Mouse (Mus musculus) intestine, embryonic 16.5 days (tissue): Measurements from ENCODE around the gene Plpp2. TPM values are rescaled to one million over a fixed set of nuclear protein-coding genes. Genes with fewer than 3 reads are reported as not detected.
A peak's percentile ranks its signal among the peaks of the same experiment; 100 is the strongest.

Source experiments
- ATAC-seq: fragments of 200-750 bp; cut with Nextera tagmentation; 2 replicates; pipeline ENCODE4 v1.8.0; 2017; ENCODE audit warnings: moderate TSS enrichment, moderate library complexity
- H3K27ac ChIP-seq: fragments of 300-500 bp; sonication (generic); 2 replicates; pipeline ENCODE4 v1.5.1; 2014; ENCODE audit warnings: mild to moderate bottlenecking, low read length
- H3K27me3 ChIP-seq: fragments of 300-500 bp; sonication (generic); replicated peaks from 2 replicates; pipeline ENCODE4 v1.6.1; 2014; ENCODE audit warnings: low read length, control low read depth, mixed read lengths; ENCODE audit not compliant: control insufficient read depth, insufficient read depth
- H3K36me3 ChIP-seq: fragments of 300-500 bp; sonication (generic); 2 replicates; pipeline ENCODE4 v1.6.1; 2014; ENCODE audit warnings: low read length, control low read depth; ENCODE audit not compliant: control insufficient read depth, insufficient read depth
- H3K4me1 ChIP-seq: fragments of 300-500 bp; sonication (generic); 2 replicates; pipeline ENCODE4 v1.6.1; 2014; ENCODE audit warnings: low read length, control low read depth, mixed read lengths; ENCODE audit not compliant: control insufficient read depth, insufficient read depth
- H3K4me2 ChIP-seq: fragments of 300-500 bp; sonication (generic); 2 replicates; pipeline ENCODE4 v1.6.1; 2014; ENCODE audit warnings: low read depth, low read length, control low read depth
- H3K4me3 ChIP-seq: fragments of 300-500 bp; sonication (generic); 2 replicates; pipeline ENCODE4 v1.5.1; 2014; ENCODE audit warnings: mild to moderate bottlenecking, low read length
- H3K9ac ChIP-seq: fragments of 300-500 bp; sonication (generic); 2 replicates; pipeline ENCODE4 v1.6.1; 2014; ENCODE audit warnings: low read depth, low read length
- H3K9me3 ChIP-seq: fragments of 300-500 bp; sonication (generic); 2 replicates; pipeline ENCODE4 v1.6.1; 2016; ENCODE audit warnings: low read length, control low read depth; ENCODE audit not compliant: control insufficient read depth
- WGBS: fragments of 180-500 bp; shearing (Covaris S2); extraction: QIAGEN DNeasy Blood & Tissue Kit; methylation state at CpG from one replicate; pipeline ENCODE4 v1.1.7; 2014; 5-methylcytosine and 5-hydroxymethylcytosine counted together
- polyA plus RNA-seq: library from polyadenylated mRNA; unstranded; fragments of >200 nt; fragmentation: Nextera tagmentation; extraction: Ambion mirVana; gene quantifications from 2 replicates; pipeline ENCODE4 v1.2.1, GENCODE M21; 2015

The Plpp2 gene
- polyA plus RNA-seq: 140 and 145 TPM in 2 replicates

DNA sequence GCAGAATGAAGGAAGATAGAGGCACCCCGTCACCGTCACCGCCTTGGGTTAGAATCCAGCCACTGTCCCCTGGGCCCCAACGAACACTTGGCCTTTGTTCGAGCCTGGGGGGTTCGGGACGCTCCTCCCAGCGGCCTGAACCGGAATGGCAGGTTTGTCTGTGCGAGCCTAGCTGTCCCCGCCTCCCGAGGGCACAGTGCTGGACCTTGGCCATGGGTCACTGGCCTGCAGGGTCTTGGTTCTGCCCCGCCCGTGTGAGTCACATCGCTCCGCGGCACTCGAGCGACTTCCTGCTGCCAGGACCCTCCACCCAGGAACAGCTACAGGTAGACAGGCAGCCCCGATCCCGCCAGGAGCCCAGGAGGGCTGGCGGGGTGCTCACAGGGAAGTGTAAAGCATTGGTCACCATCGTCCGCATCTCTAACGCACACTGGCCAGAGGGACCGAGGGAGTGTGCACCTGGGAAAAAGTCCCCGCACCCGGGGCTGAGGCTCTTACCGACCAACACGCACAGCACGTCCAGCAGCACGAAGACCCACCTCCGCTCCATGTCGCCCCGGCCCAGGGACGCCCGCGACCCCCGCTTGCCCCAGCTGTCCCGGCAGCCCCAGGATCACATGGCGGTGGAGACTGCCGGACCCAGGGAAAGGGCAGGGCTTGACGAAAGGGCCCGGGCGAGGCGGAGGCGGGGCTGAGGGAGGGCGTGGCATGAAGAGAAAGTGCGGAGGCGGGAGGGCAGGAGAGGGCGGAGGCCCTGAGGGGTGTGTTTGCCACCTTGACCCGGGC is at the start of gene Plpp2:
Plpp2 (minus strand) TSS at position 671 of the 786 bp plus-strand sequence.
- Histone ChIP-seq H3K27ac (peak within 1 kb of the TSS; percentile 90), H3K4me1 (peaks cover 22% of the 10 kb centered on the region), H3K9ac (peak within 1 kb of the TSS; percentile 86), H3K27me3 (no peaks in the 10 kb centered on the region), H3K4me2 (peak within 1 kb of the TSS; percentile 91), H3K36me3 (peaks cover 7% of the 10 kb centered on the region), H3K9me3 (no peaks in the 10 kb centered on the region), H3K4me3 (peak within 1 kb of the TSS; percentile 74)
- WGBS: under 1% methylated on average over 52 of the region's 52 CpGs
- peak; percentile 90 for ATAC-seq

DNA sequence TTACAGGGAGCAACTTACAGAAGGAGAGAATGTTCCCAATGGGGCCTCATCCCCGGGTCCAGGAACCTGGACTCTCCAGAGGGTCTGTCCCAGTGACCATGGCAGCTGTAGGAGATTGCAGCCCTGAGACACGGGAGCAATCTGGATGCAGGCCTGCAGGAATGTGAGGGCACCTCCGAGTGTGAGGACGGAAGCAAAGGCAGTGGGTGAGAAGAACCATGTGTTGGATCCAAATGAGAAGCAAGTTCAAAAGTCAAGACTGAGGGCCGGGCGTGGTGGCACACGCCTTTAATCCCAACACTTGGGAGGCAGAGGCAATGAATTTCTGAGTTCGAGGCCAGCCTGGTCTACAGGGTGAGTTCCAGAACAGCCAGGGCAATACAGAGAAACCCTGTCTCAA is 47.9 kb upstream of the Plpp2 start:
- Histone ChIP-seq H3K4me1 (no peaks in the 10 kb centered on the region), H3K9me3 (no peaks in the 10 kb centered on the region)

DNA sequence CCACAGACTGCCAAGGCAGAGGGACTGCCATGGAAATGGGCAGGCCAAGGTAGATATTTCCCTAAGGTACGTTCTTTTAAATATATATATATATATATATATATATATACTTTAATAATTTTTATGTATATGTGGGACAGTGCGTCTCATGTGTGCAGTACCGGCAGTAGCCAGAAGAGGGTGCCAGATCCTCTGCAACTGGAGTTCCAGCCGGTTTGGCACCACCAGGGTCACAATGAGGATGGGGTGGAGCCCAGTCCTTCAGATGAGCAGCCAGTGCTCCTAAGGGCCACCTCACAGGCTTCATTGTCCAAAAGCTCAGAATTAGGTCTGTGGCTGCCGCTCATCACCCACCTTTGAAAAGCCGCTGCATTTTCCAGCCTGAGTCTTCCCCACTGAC is 47.2 kb upstream of the Plpp2 start:
- Histone ChIP-seq H3K4me2 (no peak overlapping the region), H3K9ac (no peak overlapping the region), H3K4me3 (no peak overlapping the region), H3K27ac (no peak overlapping the region), H3K9me3 (no peaks in the 10 kb centered on the region), H3K36me3 (no peaks in the 10 kb centered on the region), H3K27me3 (no peaks in the 10 kb centered on the region), H3K4me1 (no peaks in the 10 kb centered on the region)
- 45% methylated on average over 6 of the region's 6 CpGs for WGBS
- ATAC-seq: no peak

More for the DNA sequence above, 47.9 kb upstream of the Plpp2 start:
- ATAC-seq: no peak
- Histone ChIP-seq H3K9ac (no peak overlapping the region), H3K27me3 (no peaks in the 10 kb centered on the region), H3K36me3 (no peaks in the 10 kb centered on the region), H3K4me2 (no peak overlapping the region), H3K4me3 (no peak overlapping the region), H3K27ac (no peak overlapping the region)
- 85% methylated on average over 8 of the region's 8 CpGs for WGBS

DNA sequence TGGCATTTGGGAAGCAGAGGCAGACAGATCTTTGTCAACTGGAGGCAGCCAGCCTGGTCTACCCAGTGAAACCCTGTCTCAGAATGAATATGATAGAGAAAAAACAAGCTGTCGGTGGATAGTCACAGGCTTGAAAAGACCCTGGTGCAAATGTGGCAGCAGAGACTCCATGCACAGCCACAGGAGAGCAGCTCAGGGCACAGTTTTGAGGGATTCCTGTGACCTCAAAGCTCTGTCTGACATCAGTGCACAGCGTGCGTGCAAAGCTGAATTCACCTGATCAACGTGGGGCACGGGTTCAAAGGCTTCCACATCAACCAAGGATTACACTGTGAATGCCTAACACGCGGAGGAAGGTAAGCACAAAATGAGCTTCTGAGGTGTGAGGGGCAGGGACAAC is 46.8 kb upstream of the Plpp2 start:
- Histone ChIP-seq H3K4me3 (no peak overlapping the region), H3K4me1 (no peaks in the 10 kb centered on the region), H3K4me2 (no peak overlapping the region), H3K9ac (no peak overlapping the region), H3K36me3 (no peaks in the 10 kb centered on the region), H3K27me3 (no peaks in the 10 kb centered on the region), H3K27ac (no peak overlapping the region), H3K9me3 (no peaks in the 10 kb centered on the region)
- no peak for ATAC-seq
- 63% methylated on average over 7 of the region's 7 CpGs for WGBS

DNA sequence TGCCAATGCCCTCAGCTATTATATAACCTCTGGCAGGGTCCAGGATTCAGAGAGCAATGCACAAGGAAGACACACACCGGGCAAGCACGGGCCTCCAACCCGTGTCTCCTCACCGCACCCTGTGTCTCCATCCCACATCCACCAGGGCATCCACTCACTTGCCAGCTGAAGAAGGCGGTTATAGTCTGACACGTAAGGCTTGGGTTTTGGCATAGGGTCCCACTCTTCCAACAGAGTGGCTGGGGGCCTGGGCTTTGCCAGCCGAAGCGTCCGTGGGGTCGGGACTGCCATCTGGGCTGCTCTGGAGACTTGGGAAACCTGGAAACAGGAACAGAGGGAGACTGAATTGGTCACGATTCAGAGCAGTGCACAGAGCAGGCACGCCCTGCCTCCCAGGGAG is 46.2 kb upstream of the Plpp2 start:
- H3K4me1 ChIP-seq: no peaks in the 10 kb centered on the region
- no peaks in the 10 kb centered on the region for H3K27me3 ChIP-seq
- 79% methylated on average over 12 of the region's 12 CpGs for WGBS
- H3K9me3 ChIP-seq: no peaks in the 10 kb centered on the region
- no peak overlapping the region for H3K9ac ChIP-seq
- no peak overlapping the region for H3K4me2 ChIP-seq
- no peaks in the 10 kb centered on the region for H3K36me3 ChIP-seq
- no peak overlapping the region for H3K4me3 ChIP-seq
- no peak overlapping the region for H3K27ac ChIP-seq
- ATAC-seq: no peak

DNA sequence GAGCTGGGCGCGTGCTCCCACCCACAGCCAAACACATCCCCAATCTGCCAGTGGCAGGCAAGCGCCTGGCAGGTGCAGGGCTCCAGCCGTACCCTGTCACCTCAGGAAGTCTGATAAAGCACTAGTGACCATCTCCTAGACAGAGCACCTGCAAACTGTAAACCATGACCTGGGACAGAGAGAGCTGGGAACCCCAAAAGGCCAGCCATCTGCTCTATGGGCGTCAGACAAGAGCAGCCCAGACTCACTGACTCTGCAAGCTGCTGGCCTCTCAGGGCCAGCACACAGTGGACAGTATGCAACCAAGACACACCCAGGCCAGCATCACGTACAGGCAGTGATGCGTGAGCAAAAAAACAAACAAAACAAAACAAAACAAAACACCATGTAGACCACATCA is 45.3 kb upstream of the Plpp2 start:
- Histone ChIP-seq H3K4me1 (no peaks in the 10 kb centered on the region), H3K4me2 (no peak overlapping the region), H3K27ac (no peak overlapping the region), H3K36me3 (no peaks in the 10 kb centered on the region), H3K4me3 (no peak overlapping the region), H3K9me3 (no peaks in the 10 kb centered on the region), H3K27me3 (no peaks in the 10 kb centered on the region), H3K9ac (no peak overlapping the region)
- 78% methylated on average over 7 of the region's 7 CpGs for WGBS
- ATAC-seq: no peak

DNA sequence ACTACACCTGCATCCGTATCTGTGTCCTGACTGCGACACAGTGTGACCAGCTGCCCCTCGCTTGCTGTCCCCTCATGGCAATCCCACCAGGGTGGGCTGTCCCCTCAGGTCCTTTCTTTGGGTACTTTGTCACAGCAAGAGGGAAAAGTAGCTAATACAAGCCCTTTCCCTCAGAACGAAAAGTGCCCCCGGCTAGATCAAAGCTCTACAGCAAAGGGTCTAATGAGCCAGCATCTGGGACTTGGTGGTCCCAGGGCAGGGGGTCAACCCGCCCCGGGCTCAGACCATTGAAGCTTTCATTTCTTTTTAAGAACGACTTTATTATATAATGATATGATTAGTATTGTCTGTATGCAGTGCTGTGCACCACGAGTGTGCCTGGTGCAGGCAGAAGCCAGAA is 44.7 kb upstream of the Plpp2 start:
- WGBS: 70% methylated on average over 9 of the region's 9 CpGs
- H3K4me2 ChIP-seq: no peak overlapping the region
- no peak for ATAC-seq
- no peaks in the 10 kb centered on the region for H3K4me1 ChIP-seq
- no peak overlapping the region for H3K9ac ChIP-seq
- H3K27me3 ChIP-seq: no peaks in the 10 kb centered on the region
- no peak overlapping the region for H3K27ac ChIP-seq
- no peaks in the 10 kb centered on the region for H3K9me3 ChIP-seq
- no peaks in the 10 kb centered on the region for H3K36me3 ChIP-seq
- H3K4me3 ChIP-seq: no peak overlapping the region

DNA sequence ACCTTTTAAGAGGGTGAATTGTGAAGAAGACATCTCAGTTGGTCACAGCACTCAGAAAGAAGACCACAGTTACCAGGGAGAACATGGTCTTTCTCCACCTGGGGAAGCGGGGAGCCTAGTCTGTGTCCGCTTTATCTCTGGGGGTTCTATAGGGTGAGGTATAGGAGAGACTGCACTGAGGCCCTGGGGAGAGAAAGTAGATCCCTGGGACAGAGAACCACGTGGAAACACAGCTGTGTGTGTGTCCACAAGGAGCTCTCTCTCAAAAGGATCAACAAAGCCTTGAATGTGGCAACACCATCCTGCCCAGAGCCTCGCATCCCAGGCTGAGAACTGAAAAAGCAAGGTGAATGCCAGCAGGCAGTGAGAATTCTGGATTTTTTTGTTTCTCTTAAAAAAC is 43.8 kb upstream of the Plpp2 start:
- Histone ChIP-seq H3K36me3 (no peaks in the 10 kb centered on the region), H3K4me3 (no peak overlapping the region), H3K4me2 (no peak overlapping the region), H3K9me3 (no peaks in the 10 kb centered on the region), H3K4me1 (no peaks in the 10 kb centered on the region), H3K27me3 (no peaks in the 10 kb centered on the region), H3K27ac (no peak overlapping the region), H3K9ac (no peak overlapping the region)
- no peak for ATAC-seq
- WGBS: 66% methylated on average over 4 of the region's 4 CpGs

DNA sequence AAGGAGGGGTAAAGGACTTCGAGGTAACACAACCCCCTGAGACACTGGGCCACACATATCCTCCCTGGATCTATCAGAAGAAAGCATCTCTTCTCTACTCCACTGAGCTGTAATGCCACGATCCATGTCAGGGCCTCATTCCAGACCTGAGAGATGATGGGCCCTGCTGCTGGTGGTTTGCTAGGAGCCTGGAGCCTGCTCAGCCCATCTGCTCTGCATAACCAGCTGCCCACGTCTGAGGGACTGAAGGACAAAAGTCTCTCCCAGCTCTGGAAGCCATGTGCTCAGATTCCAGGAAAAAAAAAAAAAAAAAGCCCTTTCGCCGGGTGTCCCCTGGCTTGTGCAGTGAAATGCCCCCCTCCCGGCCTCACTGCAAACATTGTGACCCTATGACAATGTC is 42.2 kb upstream of the Plpp2 start:
- 66% methylated on average over 6 of the region's 6 CpGs for WGBS
- ATAC-seq: no peak
- no peak overlapping the region for H3K4me2 ChIP-seq

DNA sequence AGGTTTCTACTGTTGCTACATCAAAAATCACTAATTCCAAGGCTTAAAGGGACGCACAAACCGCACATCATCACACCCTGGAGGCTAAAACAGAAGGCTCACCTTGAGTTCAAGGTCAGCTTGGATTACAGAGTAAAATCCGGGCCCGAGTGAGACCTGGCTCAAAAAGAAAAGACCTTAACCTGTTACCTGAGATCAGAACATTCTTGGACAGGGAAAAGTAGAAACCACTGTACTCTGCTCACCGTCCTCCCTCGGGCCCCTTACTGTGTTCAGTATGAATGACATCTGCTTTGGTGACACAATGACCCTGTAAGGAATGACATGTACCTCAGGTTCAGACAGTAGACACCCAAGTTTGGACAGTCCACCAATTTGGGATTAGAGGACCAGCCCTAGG is 41.2 kb upstream of the Plpp2 start:
- Histone ChIP-seq H3K9me3 (no peaks in the 10 kb centered on the region), H3K36me3 (no peaks in the 10 kb centered on the region), H3K27me3 (no peaks in the 10 kb centered on the region), H3K4me3 (no peak overlapping the region), H3K9ac (no peak overlapping the region), H3K4me2 (no peak overlapping the region), H3K27ac (no peak overlapping the region), H3K4me1 (no peaks in the 10 kb centered on the region)
- ATAC-seq: no peak
- WGBS: 84% methylated on average over 6 of the region's 6 CpGs

More for the DNA sequence above, 42.2 kb upstream of the Plpp2 start:
- Histone ChIP-seq H3K36me3 (no peaks in the 10 kb centered on the region), H3K27me3 (no peaks in the 10 kb centered on the region), H3K4me1 (no peaks in the 10 kb centered on the region), H3K9me3 (no peaks in the 10 kb centered on the region), H3K9ac (no peak overlapping the region), H3K27ac (no peak overlapping the region), H3K4me3 (no peak overlapping the region)
